Mouse (Mus musculus): ENCODE measurements around the gene Brms1l.
A peak's percentile ranks its signal among the peaks of the same experiment; 100 is the strongest.
"Not testable (repeated sequence)": the region's sequence is repeated elsewhere in the genome, so short reads cannot be mapped to it uniquely, and the experiment has no call there.

Gene Brms1l

DNA sequence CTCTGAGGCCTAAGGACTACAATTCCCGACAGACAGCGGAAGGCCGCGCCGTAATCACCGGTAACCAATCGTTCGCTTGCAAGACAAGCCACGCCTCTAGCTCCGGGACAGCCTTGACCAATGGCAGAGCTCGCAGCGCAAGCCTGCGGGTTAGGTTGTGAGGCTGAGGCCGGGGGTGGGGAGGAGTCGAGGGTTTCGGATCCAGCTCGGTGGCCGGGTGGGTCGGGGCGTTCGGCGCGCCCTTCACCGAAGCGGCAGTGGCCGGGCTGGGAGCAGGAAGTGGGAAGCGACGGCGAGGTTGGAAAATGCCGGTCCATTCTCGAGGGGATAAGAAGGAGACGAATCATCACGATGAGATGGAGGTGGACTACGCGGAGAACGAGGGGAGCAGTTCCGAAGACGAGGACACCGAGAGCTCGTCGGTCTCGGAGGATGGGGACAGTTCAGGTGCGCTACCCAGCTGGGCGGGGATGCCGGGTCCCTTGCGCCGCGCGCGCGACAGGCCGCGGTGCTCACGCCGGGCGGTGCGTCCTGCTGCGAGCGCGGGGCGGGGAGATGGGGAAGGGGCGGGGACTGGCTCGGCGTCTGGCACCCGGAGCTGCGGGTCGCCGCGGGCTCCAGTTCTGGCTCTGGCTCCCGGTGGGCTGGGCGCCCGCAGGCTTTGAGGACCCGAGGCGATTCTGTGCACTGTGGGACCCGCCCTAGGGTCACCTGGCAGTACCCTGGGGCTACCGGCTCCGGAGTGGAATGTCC is at the start of gene Brms1l:
Gene Brms1l (plus strand): TSS at position 126 of the 753 bp plus-strand sequence.
- peak; percentile 98 for DNase-seq (ENCODE audit: low spot score)

GRCm38 (mm10) chr12:55794485-55794884 is 41.6 kb upstream of the Brms1l start:
- not testable (repeated sequence) for DNase-seq (ENCODE audit: low spot score)

GRCm38 (mm10) chr12:55797103-55797502 is 39.0 kb upstream of the Brms1l start:
- peak; percentile 26 for DNase-seq (ENCODE audit: low spot score)

GRCm38 (mm10) chr12:55798745-55799144 is 37.4 kb upstream of the Brms1l start:
- no peak for DNase-seq (ENCODE audit: low spot score)

DNA sequence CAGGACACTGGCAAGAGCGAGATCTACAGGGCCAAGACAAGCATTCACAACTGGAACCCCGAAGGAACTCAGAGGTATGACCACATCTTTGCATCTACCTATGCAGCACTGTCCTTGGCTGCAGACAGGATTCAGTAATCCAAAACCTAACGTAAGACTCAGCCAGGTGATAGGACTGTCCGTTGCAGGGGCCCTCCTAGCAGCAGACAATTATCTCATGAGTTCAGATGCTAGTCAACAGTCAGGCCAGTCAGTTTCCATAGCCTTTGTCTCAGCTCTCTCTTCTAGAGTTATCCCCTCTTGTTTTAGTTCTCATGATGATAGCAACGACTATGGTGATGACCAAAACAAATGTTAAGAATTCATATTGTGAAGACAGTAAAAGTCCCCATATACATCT is 36.0 kb upstream of the Brms1l start:
- no peak for DNase-seq (ENCODE audit: low spot score)

GRCm38 (mm10) chr12:55801131-55801530 is 35.0 kb upstream of the Brms1l start:
- DNase-seq (ENCODE audit: low spot score): no peak

DNA sequence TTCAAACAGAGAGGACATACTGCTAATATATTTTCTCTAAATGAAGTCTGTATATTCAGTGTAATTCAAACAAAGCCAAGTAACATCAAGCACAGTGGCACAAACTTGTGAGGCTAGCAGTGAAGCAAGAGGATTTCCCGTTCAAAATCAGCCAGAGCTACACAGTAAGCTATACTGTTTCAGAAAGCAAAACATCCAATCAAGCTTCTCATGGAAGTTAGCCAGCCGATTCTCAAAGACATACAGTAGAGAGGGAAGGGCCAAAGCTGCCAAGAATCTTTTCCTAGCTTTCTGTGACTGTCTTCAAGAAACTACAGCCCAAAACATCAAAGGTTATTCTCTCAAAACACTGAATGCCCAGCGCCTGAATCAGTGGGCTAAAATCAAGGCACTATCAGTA is 31.1 kb upstream of the Brms1l start:
- no peak for DNase-seq (ENCODE audit: low spot score)

- DNase-seq (ENCODE audit: low spot score): no peak
These were observed 19.6 kb upstream of the Brms1l start for GRCm38 (mm10) chr12:55816488-55816887.

DNA sequence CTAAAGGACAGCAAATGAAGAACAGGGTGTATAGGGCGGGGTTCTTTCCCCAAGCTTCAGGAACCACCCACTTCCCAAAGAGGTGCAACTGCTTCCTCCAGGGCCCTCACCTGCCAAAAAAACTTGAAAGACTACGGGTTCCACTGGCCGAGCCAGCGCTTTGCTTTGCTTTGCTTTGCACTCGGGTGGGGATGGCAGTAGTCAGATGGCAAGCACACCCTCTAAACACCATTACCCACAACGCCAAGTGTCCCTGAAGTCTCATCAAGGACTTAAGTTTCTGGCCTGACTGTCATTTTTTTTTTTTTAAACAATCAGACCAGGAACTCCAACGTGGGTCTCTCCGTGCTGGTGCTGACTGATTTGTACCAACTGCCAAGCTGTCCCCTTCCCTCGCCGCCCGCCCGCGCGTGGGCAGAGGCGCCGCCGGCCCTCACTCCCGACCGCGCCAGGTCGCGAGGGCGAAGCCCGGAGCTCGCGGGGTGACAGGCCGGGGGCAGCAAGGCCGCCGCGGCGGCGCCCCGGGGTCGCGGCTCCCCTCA is 15.9 kb upstream of the Brms1l start:
- peak; percentile 43 for DNase-seq (ENCODE audit: low spot score)

DNA sequence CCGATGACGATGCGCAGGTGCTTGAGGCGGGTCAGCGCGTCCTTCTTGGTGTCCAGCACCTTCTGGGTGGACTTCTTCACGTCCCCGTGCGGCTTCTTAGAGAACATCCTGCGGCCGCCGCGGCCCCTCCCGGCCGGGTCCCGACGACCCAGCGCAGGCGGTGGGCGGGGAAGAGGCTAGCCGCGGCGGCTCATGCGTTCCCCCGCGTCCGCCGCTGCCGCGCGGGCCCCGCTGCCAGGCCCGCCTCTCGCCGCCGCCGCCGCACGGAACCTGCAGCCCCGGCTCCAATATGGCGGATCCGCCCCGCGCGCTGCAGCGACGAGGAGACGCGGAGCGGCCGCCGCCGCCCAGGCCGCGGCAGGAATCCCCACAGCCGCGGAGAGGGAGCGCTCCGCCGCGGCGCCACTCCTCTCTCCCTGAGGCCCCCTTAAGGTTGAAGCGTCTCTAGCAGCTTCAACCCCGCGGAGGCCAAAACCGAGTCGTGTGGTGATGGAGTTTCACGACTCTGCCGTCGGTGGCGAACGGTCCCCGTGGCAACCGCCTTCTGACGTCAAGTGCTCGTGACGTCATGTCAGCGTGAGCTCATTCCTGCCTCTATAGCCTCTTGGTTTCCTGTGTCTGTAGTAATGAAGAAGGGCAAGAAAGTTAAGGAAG is 15.3 kb upstream of the Brms1l start, which contains the start of gene Ralgapa1:
Gene Ralgapa1 (minus strand): TSS at position 507 of the 654 bp plus-strand sequence.
- DNase-seq (ENCODE audit: low spot score): peak; percentile 88

DNA sequence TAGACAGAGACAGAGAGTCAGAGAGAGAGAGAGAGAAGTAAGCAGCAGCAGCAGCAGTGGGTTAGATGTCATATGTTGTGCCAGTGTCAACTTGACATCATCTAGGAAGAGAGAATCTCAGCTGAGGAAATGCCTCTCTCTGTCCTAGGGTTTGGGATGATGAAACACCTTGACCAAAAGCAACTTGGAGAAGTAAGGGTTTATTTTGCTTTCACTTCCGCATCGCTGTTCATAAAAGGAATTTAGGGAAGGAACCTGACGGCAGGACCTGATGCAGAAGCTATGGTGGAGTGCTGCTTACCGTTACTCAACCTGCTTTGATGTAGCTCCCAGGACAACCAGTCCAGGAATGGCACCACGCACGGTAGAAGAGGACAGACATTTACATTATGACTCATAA is 12.1 kb upstream of the Brms1l start:
- DNase-seq (ENCODE audit: low spot score): no peak

DNA sequence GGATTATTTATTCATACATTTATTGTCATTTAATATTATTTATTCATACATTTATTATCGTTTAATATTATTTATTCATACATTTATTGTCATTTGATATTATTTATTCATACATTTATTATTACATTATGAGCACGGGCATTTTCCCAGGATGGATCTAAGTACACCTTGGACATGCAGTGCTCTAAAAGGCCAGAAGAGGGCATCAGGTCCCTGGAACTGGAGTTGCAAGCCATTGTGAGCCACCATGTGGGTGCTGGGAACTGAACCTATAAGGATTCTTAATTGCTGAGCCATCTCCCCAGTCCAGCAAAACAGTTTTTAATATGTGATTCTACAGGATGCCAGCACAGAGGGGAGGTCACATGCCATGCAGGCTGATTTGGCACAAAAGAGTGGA is 10.6 kb upstream of the Brms1l start:
- no peak for DNase-seq (ENCODE audit: low spot score)

- DNase-seq (ENCODE audit: low spot score): peak; percentile 69
These were observed 5.0 kb upstream of the Brms1l start for GRCm38 (mm10) chr12:55831101-55831500.

DNA sequence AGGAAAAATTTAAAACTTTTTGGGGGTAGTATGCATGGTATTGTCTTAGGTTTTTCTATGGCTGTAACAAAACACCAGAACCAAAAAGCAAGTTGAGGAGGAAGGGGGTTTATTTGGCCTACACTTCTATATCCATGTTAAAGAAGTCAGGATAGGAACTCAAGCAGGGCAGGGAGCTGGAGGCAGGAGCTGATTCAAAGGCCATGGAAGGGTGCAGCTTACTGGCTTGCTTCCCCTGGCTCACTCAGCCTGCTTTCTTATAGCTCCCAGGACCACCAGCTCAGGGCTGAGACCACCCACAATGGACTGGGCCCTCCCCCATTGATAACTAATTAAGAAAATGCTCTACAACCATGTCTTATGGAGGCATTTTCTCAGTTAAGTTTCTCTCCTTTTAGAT is 3.2 kb upstream of the Brms1l start:
- no peak for DNase-seq (ENCODE audit: low spot score)

GRCm38 (mm10) chr12:55833906-55834625 is 2.1 kb upstream of the Brms1l start:
- no peak for DNase-seq (ENCODE audit: low spot score)

DNA sequence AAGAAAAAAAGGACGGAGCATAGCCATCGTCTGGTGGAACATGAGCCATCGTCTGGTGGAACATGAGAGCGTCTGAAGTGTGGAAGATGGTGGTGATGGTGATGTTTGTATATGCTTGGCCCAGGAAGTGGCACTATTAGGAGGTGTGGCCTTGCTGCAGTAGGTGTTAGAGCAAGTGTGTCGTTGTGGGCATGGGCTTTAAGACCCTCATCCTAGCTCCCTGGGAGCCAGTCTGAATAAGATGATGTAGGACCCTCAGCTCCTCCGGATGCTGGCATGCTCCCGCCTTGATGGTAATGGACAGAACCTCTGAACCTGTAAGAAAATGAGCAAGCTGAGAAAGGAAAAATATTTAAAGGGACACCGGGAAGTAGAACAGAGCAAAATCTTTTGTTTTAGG is 1.2 kb upstream of the Brms1l start:
- no peak for DNase-seq (ENCODE audit: low spot score)

GRCm38 (mm10) chr12:55835857-55836198 is 296 bp upstream of the Brms1l start:
- DNase-seq (ENCODE audit: low spot score): no peak

DNA sequence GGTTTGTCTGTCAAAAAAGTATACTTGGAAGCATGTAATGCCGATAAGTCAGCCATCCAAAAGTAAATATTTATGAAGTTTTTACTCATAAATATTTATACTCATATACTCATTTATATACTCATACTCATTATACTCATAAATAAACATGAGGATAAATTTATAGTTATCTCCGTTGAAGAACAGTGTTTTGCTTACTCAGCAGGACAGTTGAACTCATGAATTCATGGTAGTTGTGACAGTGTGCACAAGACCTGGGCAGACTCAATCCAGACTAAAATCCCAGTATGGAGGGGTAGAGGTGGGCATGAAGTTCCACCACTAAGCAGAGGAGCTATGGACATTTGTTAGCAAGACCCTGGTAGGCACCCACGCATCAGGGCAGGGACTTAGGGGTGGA is 1.4 kb downstream of the Brms1l start:
- DNase-seq (ENCODE audit: low spot score): no peak

- DNase-seq (ENCODE audit: low spot score): peak; percentile 25
These were observed 10.6 kb downstream of the Brms1l start for GRCm38 (mm10) chr12:55846741-55847140.

DNA sequence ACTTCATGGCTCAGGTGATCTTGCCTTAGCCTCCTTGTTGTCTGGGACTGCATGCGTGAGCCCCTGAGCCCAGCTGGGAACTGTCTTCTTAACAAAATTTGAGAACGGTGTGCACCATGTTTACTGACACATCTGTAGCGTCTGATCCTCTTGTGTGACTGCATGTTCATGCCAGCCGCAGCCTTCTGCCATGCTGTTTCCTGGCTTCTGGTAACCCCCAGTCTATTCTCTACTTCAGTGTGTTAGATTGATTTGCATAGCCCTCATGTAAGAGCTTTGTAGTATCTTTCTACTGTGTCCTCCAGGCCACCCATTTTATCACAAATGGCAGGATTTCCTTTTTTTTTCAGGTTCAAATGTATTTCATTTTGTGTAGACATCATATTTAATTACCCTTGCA is 11.7 kb downstream of the Brms1l start:
- DNase-seq (ENCODE audit: low spot score): no peak

GRCm38 (mm10) chr12:55850650-55851049 is 14.5 kb downstream of the Brms1l start:
- no peak for DNase-seq (ENCODE audit: low spot score)

GRCm38 (mm10) chr12:55859409-55860349 is 23.6 kb downstream of the Brms1l start:
- no peak for DNase-seq (ENCODE audit: low spot score)

All from lung, postnatal 25 days (tissue).